Mouse (Mus musculus) embryonic facial prominence, embryonic 11.5 days (tissue): ENCODE measurements around the gene Gm17334. TPM values are rescaled to one million over a fixed set of nuclear protein-coding genes. Genes with fewer than 3 reads are reported as not detected.

Experiments
- ATAC-seq: fragments of 200-750 bp; cut with Nextera tagmentation; replicated peaks from 2 replicates; pipeline ENCODE4 v1.8.0; 2017; ENCODE audit warnings: low read depth; ENCODE audit not compliant: insufficient number of reproducible peaks, low FRiP score, low TSS enrichment
- DNase-seq: peaks from one replicate; pipeline ENCODE4 v3.0.0-alpha.2; 2015; ENCODE audit warnings: low spot score
- H3K27ac ChIP-seq: fragments of 300-500 bp; sonication (generic); replicated peaks from 2 replicates; pipeline ENCODE4 v1.5.1; 2014; ENCODE audit warnings: mild to moderate bottlenecking, low read depth, low read length, control low read depth
- H3K27me3 ChIP-seq: fragments of 300-500 bp; sonication (generic); 2 replicates; pipeline ENCODE4 v1.6.1; 2014; ENCODE audit warnings: mild to moderate bottlenecking, low read length, moderate library complexity, mixed read lengths; ENCODE audit not compliant: control insufficient read depth, insufficient read depth
- H3K36me3 ChIP-seq: fragments of 300-500 bp; sonication (generic); replicated peaks from 2 replicates; pipeline ENCODE4 v1.6.1; 2014; ENCODE audit warnings: low read depth, mild to moderate bottlenecking, low read length, moderate library complexity, mixed read lengths; ENCODE audit not compliant: control insufficient read depth, insufficient read depth
- H3K4me1 ChIP-seq: fragments of 300-500 bp; sonication (generic); 2 replicates; pipeline ENCODE4 v1.6.1; 2014; ENCODE audit warnings: low read length, mixed read lengths; ENCODE audit not compliant: control insufficient read depth, insufficient read depth
- H3K4me2 ChIP-seq: fragments of 300-500 bp; sonication (generic); 2 replicates; pipeline ENCODE4 v1.6.1; 2014; ENCODE audit warnings: low read depth, mild to moderate bottlenecking, control low read depth, low read length, moderate library complexity
- H3K4me3 ChIP-seq: fragments of 300-500 bp; sonication (generic); 2 replicates; pipeline ENCODE4 v1.5.1; 2014; ENCODE audit warnings: low read depth, low read length, control low read depth
- H3K9ac ChIP-seq: fragments of 300-500 bp; sonication (generic); replicated peaks from 2 replicates; pipeline ENCODE4 v1.6.1; 2014; ENCODE audit warnings: mild to moderate bottlenecking, control low read depth, low read length
- H3K9me3 ChIP-seq: fragments of 300-500 bp; sonication (generic); replicated peaks from 2 replicates; pipeline ENCODE4 v1.6.1; 2016; ENCODE audit warnings: mild to moderate bottlenecking, low read length, inconsistent platforms, mixed read lengths; ENCODE audit not compliant: control insufficient read depth
- WGBS: fragments of 180-500 bp; shearing (Covaris S2); extraction: QIAGEN DNeasy Blood & Tissue Kit; methylation state at CpG from one replicate; pipeline ENCODE4 v1.1.7; 2014; 5-methylcytosine and 5-hydroxymethylcytosine counted together
- polyA plus RNA-seq: library from polyadenylated mRNA; unstranded; fragments of >200 nt; fragmentation: Nextera tagmentation; extraction: Ambion mirVana; gene quantifications from 2 replicates; pipeline ENCODE4 v1.2.1, GENCODE M21; 2014

Gene Gm17334
- not detected in 2 replicates for polyA plus RNA-seq

DNA sequence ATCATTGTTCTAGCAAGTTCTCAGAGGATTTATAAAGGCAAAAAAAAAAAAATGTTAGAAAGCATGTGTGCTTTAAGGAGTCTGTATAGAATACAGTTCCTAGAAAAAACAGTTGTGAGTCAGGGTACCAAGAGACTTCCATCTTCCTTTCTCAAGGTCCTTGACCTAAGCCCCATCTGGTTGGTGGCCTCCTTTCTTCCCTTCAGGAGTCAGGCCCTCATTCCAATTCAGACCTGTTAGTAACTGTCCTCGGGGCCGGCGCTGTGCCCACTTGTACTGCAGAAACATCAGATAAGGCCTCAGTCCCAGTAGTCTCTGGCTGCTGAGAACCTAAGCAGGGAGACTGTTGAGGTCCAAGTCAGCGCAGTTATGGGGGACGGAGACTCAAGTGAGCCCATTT, at the start of gene Gm17334:
Gene Gm17334, minus strand, starts transcription at position 101 of the 400 bp plus-strand sequence.
- 85% methylated on average over 5 of the region's 5 CpGs for WGBS
- DNase-seq (no peak), ATAC-seq (no peak)
- H3K36me3 ChIP-seq = no peaks in the 10 kb centered on the region
- no peak within 1 kb of the TSS for H3K27ac ChIP-seq
- no peaks in the 10 kb centered on the region for H3K27me3 ChIP-seq
- H3K4me3 ChIP-seq = no peak within 1 kb of the TSS
- H3K9ac ChIP-seq = no peak within 1 kb of the TSS
- no peaks in the 10 kb centered on the region; the same call in 1 of the 2 replicates for H3K4me1 ChIP-seq
- no peaks in the 10 kb centered on the region for H3K9me3 ChIP-seq
- no peak within 1 kb of the TSS for H3K4me2 ChIP-seq

DNA sequence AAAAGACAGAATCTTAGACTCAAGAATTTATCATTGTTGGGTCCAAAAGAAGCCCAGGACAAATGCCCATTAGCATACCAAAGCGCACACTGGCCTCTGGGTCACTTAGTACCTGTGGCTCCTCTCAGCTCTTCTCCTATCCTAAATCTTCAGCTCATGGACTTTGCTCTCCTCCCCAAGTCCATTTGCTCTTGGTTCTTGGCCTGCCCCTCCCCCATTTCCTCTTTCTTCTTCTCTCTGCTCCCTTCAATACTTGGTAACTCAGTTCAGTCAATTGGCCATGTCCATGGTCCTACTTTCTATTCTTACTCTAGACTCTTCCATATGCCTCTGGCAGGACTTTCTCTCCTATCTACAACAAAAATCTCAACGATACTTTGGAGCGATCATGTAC, 49.0 kb upstream of the Gm17334 start:
- no peak overlapping the region for H3K27ac ChIP-seq
- H3K36me3 ChIP-seq = no peaks in the 10 kb centered on the region
- DNase-seq (no peak), ATAC-seq (no peak)
- H3K9me3 ChIP-seq = no peaks in the 10 kb centered on the region
- H3K4me2 ChIP-seq = no peak overlapping the region
- WGBS = 97% methylated on average over 3 of the region's 3 CpGs
- no peak overlapping the region for H3K9ac ChIP-seq
- no peak overlapping the region for H3K4me3 ChIP-seq
- no peaks in the 10 kb centered on the region for H3K4me1 ChIP-seq
- H3K27me3 ChIP-seq = no peaks in the 10 kb centered on the region

DNA sequence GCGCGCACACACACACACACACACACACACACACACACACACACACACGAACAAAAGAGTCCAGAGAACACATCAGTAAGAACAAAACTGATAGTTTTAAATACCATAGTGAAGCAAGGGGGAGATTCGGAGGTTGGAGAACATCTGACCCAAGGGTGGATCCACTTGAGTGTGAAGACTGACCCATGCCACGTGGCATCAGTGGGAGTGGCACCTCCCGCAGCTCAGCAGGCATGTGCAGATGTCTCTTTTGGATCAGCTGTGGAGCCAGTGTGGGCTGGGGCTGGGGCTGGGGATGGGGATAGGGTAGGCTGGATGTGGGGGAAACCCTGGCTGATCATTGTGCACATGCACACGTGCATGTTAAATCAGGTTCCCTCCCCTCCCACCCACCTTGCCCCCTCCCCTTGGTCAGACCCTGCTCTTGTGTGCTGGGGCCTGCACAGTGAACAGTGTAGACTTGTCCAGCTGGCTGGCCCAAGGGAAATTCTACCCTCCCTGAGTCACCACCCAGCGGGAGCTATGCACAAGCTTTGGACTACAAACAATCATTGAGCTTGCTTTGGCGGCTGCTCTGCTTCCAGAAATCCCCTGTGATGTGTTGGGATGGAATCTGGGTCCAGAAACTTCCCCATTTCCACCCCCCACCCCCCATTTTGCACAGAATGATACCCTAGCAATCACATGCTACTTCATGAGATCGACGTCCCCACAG, 48.4 kb upstream of the Gm17334 start:
- Histone ChIP-seq H3K4me2 (no peak overlapping the region), H3K9ac (no peak overlapping the region), H3K4me3 (no peak overlapping the region), H3K4me1 (no peaks in the 10 kb centered on the region), H3K27me3 (no peaks in the 10 kb centered on the region), H3K27ac (no peak overlapping the region), H3K9me3 (no peaks in the 10 kb centered on the region), H3K36me3 (no peaks in the 10 kb centered on the region)
- 81% methylated on average over 11 of the region's 11 CpGs for WGBS
- no peak for DNase-seq
- no peak for ATAC-seq

DNA sequence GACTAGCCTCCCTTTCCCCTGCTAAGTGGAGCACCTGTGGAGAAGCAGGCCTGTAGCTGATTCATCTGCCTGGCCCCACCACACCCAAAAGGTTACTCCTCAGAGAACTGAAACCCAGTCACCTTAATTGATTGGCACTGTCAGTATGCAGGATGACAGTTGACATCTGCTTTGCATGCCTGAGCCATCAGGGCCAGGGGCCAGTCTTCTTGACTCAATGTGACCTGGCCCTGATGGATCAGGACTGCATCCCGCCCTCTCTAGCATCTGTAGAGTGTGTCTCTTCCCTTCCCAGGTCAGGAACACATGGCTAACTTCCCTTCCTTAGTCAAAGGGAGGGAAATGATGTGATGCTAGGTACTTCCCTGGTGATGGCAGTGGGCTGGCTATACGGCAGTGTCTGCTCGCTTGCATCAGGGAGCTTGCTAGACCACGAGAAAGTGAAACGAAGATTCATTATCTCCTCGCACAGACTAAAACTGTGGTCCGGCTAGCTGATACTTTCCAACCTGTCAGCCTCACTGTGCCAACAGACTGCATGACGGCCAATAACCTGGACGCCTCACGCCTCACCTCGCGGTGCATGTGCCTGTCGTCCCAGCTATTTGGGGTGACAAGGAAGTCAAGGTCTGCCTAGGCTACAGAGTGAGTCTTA, 47.7 kb upstream of the Gm17334 start:
- Histone ChIP-seq H3K4me3 (no peak overlapping the region), H3K9me3 (no peaks in the 10 kb centered on the region), H3K9ac (no peak overlapping the region), H3K4me2 (no peak overlapping the region), H3K4me1 (no peaks in the 10 kb centered on the region), H3K36me3 (no peaks in the 10 kb centered on the region), H3K27ac (no peak overlapping the region), H3K27me3 (no peaks in the 10 kb centered on the region)
- ATAC-seq (no peak), DNase-seq (no peak)
- 92% methylated on average over 13 of the region's 13 CpGs for WGBS

DNA sequence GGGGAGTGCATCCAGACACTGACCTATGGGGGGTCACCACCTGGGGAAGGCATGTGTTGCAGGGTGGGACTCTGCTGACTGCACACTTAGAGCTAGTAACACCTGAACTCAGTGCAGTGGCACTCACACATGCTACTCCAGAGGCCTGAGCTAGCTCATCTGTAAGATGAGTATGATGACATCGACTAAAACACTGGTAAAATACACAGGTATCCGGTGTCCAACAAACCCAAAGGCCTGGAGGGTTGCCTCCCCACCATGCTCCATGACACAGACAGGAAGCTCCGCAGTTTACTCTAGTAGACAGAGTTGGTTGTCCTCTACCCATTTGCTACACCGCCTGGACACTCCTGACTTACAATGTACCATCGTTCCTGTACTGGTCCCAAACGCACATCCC, 46.5 kb upstream of the Gm17334 start:
- no peak overlapping the region for H3K4me3 ChIP-seq
- H3K9ac ChIP-seq = no peak overlapping the region
- whole genome bisulfite sequencing = 90% methylated on average over 6 of the region's 6 CpGs
- H3K27me3 ChIP-seq = no peaks in the 10 kb centered on the region
- ATAC-seq (no peak), DNase-seq (no peak)
- no peak overlapping the region for H3K4me2 ChIP-seq
- no peaks in the 10 kb centered on the region for H3K36me3 ChIP-seq
- H3K9me3 ChIP-seq = no peaks in the 10 kb centered on the region
- no peaks in the 10 kb centered on the region for H3K4me1 ChIP-seq
- no peak overlapping the region for H3K27ac ChIP-seq

DNA sequence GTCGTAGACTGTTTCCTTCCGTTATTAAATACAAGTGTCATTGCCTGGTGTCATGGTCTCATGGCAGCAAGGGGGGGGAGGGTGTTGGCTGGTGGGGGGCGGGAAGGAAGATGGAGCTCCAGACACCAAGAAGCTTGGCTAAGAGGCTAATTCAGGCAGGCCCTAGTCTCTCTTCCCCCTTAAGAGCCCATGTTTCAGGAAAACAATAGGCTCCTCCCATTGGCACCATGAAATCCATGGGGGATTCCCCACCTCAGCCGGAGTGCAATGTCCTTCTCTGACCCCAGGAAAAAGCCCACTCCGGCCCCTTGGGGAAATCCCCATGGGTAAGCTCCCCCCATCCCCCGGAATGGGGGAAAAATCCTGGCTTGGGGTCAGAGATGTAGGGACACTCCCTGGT, 45.8 kb upstream of the Gm17334 start:
- WGBS = 64% methylated on average over 6 of the region's 6 CpGs
- no peak overlapping the region for H3K4me2 ChIP-seq
- H3K4me3 ChIP-seq = no peak overlapping the region
- H3K9me3 ChIP-seq = no peaks in the 10 kb centered on the region
- H3K4me1 ChIP-seq = no peaks in the 10 kb centered on the region
- no peak for ATAC-seq
- H3K36me3 ChIP-seq = no peaks in the 10 kb centered on the region
- no peak for DNase-seq
- no peak overlapping the region for H3K27ac ChIP-seq
- no peak overlapping the region for H3K9ac ChIP-seq
- H3K27me3 ChIP-seq = no peaks in the 10 kb centered on the region

DNA sequence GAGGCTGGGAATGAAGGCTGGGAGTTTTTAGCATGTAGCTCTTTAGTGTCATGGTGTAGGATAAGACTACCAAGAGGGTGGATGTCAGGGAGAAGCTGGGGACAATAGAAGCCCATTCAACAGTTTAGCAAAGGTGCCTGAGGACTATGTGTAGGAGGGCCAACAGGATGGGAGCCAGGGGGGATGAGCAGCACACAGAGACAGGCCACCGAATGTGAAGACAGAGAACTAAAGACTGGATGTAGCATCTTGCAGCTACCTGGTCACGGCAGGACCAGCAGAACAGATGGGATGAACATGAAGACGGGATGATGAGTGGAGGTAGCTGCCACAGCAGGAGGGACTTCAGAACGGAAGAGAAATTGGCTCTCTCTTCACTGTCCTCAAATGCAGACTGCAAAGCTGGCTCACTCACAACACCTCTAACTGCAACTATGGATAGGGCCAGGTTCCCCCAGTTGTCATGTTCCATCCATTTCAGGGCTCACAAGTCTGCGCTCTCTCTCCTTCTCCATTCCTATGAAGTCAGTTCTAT, 43.9 kb upstream of the Gm17334 start:
- ATAC-seq (no peak), DNase-seq (no peak)
- Histone ChIP-seq H3K4me1 (no peaks in the 10 kb centered on the region), H3K9me3 (no peaks in the 10 kb centered on the region), H3K4me2 (no peak overlapping the region), H3K27ac (no peak overlapping the region), H3K9ac (no peak overlapping the region), H3K4me3 (no peak overlapping the region), H3K27me3 (no peaks in the 10 kb centered on the region), H3K36me3 (no peaks in the 10 kb centered on the region)
- WGBS = 92% methylated on average over 5 of the region's 5 CpGs

DNA sequence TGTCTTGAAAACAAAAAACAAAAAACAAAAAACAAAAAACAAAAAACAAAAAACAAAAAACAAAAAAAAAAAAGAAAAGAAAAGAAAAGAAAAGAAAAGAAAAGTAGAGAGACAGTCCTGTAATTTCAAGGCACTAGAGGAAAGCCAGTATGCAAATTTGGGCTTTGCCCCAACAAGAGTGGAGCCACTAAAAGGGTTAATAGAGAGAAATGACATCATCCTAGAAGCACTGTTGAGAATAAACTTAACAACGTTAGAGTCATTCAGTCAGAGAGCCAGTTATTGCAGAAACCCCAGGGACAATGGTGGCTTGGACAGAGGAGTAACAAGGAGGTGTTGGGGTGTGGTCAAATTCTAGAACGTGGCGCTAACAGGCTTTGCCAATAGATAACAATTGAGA, 41.8 kb upstream of the Gm17334 start:
- Histone ChIP-seq H3K4me1 (no peaks in the 10 kb centered on the region), H3K4me3 (no peak overlapping the region), H3K27me3 (no peaks in the 10 kb centered on the region), H3K27ac (no peak overlapping the region), H3K9ac (no peak overlapping the region), H3K4me2 (no peak overlapping the region), H3K36me3 (no peaks in the 10 kb centered on the region), H3K9me3 (no peaks in the 10 kb centered on the region)
- ATAC-seq = no peak
- no peak for DNase-seq
- 65% methylated on average over 3 of the region's 3 CpGs for WGBS
